Mouse (Mus musculus) left cerebral cortex, adult 18-20 months (tissue): ENCODE results near the gene Negr1. TPM values are rescaled to one million over a fixed set of nuclear protein-coding genes. Genes with fewer than 3 reads are reported as not detected.

Source experiments
- DNase-seq, 2 experiments: peaks; one replicate each; pipeline ENCODE4 v3.0.0; 2021 to 2022; ENCODE audit warnings: low spot score in 2 of 2, mixed read lengths in 1 of 2
- long read RNA-seq, 2 experiments: library from polyadenylated mRNA; stranded (forward); transcript quantifications; one replicate each; pipeline ENCODE4 v2.0.0; 2021
- total RNA-seq, 2 experiments: library from RNA; stranded (reverse); gene quantifications; 2 replicates each; pipeline ENCODE4 v1.2.3; 2021

The Negr1 gene
- 100 to 1,000 TPM; 178 to 220 TPM for total RNA-seq
- long read RNA-seq, experiment 1, partial matches to known transcripts: 39 of 44 reads
- long read RNA-seq, experiment 1, other reads (novel, unspliced or antisense): 4 of 44 reads
- long read RNA-seq, experiment 2, partial matches to known transcripts: 36 of 38 reads
- long read RNA-seq, experiment 2, other reads (novel, unspliced or antisense): 2 of 38 reads

- peak; percentile 83 to 90 for DNase-seq
Observed at GRCm38 (mm10) chr3:156561524-156562423, at the start of gene Negr1. TSS of gene Negr1 (plus strand) at chr3:156561794.

GRCm38 (mm10) chr3:156526461-156526933, 35.1 kb upstream of the Negr1 start:
- no peak for DNase-seq

- no peak for DNase-seq
Observed at GRCm38 (mm10) chr3:156527231-156527995, 34.2 kb upstream of the Negr1 start.

DNA sequence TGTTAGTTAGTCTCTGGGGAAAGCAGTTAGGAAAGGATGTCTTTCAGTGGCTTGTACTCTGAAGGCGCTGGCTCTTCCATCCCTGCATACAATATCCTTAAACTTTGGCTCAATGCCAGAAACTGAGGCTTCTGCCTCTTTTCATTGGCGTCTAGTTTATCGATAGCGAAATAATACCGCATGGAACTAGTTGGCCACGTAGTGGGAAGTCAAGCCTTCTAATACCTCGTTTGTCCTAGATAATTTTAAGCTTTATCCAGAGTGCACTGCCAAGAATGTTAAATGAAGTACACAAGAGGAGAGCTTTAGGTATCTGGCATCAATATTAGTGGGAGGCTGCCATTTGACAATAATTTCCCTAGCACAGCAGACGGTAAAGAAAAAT, 2.2 kb upstream of the Negr1 start:
- DNase-seq: peak in 1 of 2 experiments; percentile 23

GRCm38 (mm10) chr3:156559826-156560471, 1.6 kb upstream of the Negr1 start:
- peak; percentile 29 to 35 for DNase-seq

DNA sequence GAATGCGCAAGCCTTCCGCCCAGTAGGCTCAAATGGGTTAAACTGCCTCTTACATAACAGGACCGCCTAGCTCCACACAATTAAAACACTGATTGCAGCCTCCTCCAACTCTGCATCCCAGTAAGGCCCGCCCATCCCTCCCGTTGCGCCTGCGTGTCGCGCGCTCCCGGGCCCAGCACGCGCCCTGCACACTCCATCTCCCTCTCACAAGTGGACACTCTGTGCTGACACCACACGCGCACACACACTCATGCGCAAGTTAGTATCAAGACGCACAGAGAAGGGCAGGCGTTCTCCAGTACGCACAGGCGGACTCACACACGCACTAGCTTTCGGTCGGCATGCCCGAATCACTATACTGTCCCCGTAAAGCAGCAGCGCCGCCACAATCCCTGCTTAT, 828 bp upstream of the Negr1 start:
- peak; percentile 88 to 93 for DNase-seq

- peak in 1 of 2 experiments; percentile 19 for DNase-seq
Observed at GRCm38 (mm10) chr3:156562424-156562785, 811 bp downstream of the Negr1 start.

DNA sequence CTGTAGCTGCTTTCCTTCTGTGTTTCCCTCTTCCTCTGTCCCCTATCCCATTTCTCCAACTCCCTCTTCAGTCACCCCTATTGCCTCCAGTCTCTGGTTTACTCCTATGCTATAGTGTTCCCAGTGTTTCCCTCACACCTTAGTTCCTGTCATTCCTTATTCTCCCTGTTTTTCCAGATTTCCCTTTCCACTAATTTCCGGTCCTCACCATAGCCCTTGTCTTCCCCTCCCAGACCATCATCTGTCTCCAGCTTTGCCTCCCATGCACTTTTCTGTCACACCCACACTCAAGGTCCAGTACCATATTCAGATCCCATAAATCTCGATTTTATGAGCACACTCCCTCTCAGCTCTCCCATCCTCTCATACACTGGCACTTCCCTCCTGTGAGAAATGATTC, 1.2 kb downstream of the Negr1 start:
- DNase-seq: peak in 1 of 2 experiments; percentile 20

DNA sequence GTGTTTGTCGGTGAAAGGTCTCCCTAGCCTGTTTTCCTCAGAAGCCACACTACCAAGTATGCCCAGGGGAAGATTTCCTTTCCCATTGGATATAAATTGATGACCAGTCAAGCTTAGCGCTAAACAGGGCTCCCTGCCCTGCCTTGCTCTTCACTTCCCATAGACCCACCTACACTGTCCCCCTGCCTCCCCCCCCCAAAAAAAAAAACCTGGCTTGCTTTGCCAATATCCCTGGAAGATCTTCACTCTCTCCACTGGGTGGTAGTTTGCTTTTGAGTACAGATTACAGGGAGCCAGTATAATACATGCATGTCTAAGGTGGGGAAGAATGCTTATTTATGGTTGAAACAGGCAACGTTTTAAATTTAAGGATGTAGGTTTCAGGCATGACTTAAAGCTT, 1.8 kb downstream of the Negr1 start:
- no peak for DNase-seq

GRCm38 (mm10) chr3:156573465-156573864, 11.9 kb downstream of the Negr1 start:
- no peak for DNase-seq

DNA sequence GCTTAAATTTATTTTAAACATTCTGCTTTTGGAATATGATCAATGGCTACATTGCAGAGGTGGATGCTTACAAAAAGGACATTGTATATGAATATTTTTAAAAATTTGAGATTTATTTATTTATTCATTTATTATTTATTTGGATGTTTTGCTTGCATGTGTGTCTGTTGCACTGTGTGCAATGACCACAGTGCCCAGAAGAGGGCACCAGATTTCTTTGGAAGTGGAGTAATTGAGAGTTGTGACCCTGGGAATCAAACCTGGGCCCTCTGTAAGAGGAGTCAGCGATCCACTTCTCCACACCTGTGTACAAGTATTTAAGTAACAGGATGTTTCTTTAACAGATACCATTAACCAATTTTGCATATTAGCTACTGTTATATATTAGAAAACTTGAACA, 14.7 kb downstream of the Negr1 start:
- DNase-seq: no peak

GRCm38 (mm10) chr3:156590612-156591011, 29.0 kb downstream of the Negr1 start:
- no peak for DNase-seq

- no peak for DNase-seq
Observed at GRCm38 (mm10) chr3:156591125-156591524, 29.5 kb downstream of the Negr1 start.

GRCm38 (mm10) chr3:156606846-156607245, 45.3 kb downstream of the Negr1 start:
- DNase-seq: no peak

DNA sequence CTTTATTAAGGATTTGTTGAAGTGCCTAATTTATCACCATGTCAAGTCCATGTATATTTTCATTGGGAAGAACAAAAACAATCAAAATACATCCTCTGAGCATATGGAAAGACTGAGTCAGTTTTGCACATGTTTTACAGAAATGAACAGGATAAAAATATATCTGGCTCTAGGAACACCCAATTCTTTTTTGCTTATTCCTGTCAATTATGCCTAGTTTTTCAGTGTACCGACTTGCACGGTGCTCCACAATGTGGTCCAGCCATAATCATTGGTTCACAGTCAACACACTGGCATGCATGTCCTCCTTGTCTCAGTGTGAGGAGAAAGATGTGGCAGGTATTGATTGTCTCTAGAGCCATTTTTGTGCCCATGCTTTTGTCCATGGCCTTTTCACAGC, 58.3 kb downstream of the Negr1 start:
- no peak for DNase-seq

- DNase-seq: no peak
Observed at GRCm38 (mm10) chr3:156628594-156628993, 67.0 kb downstream of the Negr1 start.

- DNase-seq: no peak
Observed at GRCm38 (mm10) chr3:156632942-156633341, 71.3 kb downstream of the Negr1 start.

- no peak for DNase-seq
Observed at GRCm38 (mm10) chr3:156639382-156639781, 77.8 kb downstream of the Negr1 start.

- peak in 1 of 2 experiments; percentile 51 for DNase-seq
Observed at GRCm38 (mm10) chr3:156643710-156644363, 82.2 kb downstream of the Negr1 start.

DNA sequence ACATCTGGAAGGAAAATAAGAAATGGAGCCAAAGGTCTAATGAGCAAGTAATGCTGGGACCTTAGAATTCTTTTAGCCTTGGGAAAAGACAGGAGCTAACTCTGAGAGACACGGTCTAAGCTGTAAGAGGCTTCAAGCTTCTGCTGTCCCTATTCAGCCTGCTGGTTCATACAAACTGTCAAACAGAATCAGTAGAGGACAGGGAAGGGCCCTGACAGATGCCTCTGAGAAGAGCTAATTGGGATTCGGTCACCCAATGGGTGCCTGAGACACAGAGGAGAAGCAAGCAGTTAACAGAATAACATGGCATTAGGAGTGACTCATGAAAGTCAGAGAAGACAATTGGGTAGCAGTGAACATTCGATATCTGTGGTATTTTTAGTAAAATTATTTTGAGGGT, 86.8 kb downstream of the Negr1 start:
- DNase-seq: no peak

DNA sequence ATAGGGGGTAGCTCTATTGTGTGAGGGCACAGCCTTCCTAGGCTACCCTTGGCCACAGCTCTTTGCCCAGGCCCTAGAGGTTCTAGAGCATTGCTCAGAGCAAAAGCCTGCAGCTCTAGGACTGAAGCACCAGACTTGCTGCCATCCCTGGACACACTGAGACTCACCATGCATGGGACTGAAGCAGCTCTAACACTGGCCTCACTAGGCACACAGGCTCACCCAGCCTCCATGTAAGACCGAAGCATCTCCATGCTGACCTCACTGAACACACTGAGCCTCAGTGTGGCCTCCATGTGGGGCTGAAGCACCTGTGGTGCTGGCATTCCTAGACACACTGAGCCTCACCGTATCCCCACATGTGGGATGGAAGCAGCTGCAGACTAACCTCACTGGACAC, 101.0 kb downstream of the Negr1 start:
- no peak for DNase-seq
